Mouse (Mus musculus): ENCODE data around the gene Slc30a2. TPM values are rescaled to one million over a fixed set of nuclear protein-coding genes. Genes with fewer than 3 reads are reported as not detected.

Slc30a2 gene
- polyA plus RNA-seq, 1 experiment, result 33.3 TPM

- Histone ChIP-seq H3K27me3 (replicated peaks; ENCODE audit: control insufficient read depth, insufficient read depth, low read length) (no peaks in the 10 kb centered on the region), H3K27ac (ENCODE audit: insufficient read depth, low read depth, low read length) (peak within 1 kb of the TSS; percentile 89), H3K36me3 (ENCODE audit: control insufficient read depth, insufficient read depth, low read length) (no peaks in the 10 kb centered on the region), H3K4me1 (ENCODE audit: control insufficient read depth, insufficient read depth, low read length) (peaks cover 9% of the 10 kb centered on the region), H3K4me3 (ENCODE audit: insufficient read depth, low read depth, low read length) (peak within 1 kb of the TSS; percentile 56)
- DNase-seq, result peak; percentile 99
- peak; percentile 99; the same call in 1 of the 2 replicates for TF ChIP-seq CTCF (conservative IDR thresholded peaks at IDR 0.05; ENCODE audit: insufficient read depth, insufficient read length, low read depth, low read length)
- no peak for TF ChIP-seq POLR2A (IDR thresholded peaks at IDR 0.05; ENCODE audit: low read depth, low read length)
- WGBS, result under 1% methylated on average over 31 of the region's 31 CpGs
Measured at GRCm38 (mm10) chr4:134395977-134396825, 53.2 kb downstream of the Slc30a2 start, which contains the start of gene Pafah2. TSS of gene Pafah2 (plus strand) at chr4:134396320.

GRCm38 (mm10) chr4:134397121-134397520 lies 54.1 kb downstream of the Slc30a2 start:
- Histone ChIP-seq H3K4me3 (ENCODE audit: insufficient read depth, low read depth, low read length) (peak overlapping the region; percentile 29; the same call in 1 of the 2 replicates), H3K27ac (ENCODE audit: insufficient read depth, low read depth, low read length) (peak overlapping the region; percentile 72), H3K36me3 (ENCODE audit: control insufficient read depth, insufficient read depth, low read length) (no peaks in the 10 kb centered on the region), H3K4me1 (ENCODE audit: control insufficient read depth, insufficient read depth, low read length) (peaks cover 10% of the 10 kb centered on the region), H3K27me3 (replicated peaks; ENCODE audit: control insufficient read depth, insufficient read depth, low read length) (no peaks in the 10 kb centered on the region)
- WGBS, result 4% methylated on average over 7 of the region's 7 CpGs
- TF ChIP-seq POLR2A (IDR thresholded peaks at IDR 0.05; ENCODE audit: low read depth, low read length), result no peak
- no peak; the same call in 1 of the 2 replicates for TF ChIP-seq CTCF (conservative IDR thresholded peaks at IDR 0.05; ENCODE audit: insufficient read depth, insufficient read length, low read depth, low read length)
- peak; percentile 96 for DNase-seq

GRCm38 (mm10) chr4:134397732-134398131 lies 54.8 kb downstream of the Slc30a2 start:
- TF ChIP-seq POLR2A (IDR thresholded peaks at IDR 0.05; ENCODE audit: low read depth, low read length), result no peak
- TF ChIP-seq CTCF (conservative IDR thresholded peaks at IDR 0.05; ENCODE audit: insufficient read depth, insufficient read length, low read depth, low read length), result no peak
- H3K27me3 ChIP-seq (replicated peaks; ENCODE audit: control insufficient read depth, insufficient read depth, low read length), result no peaks in the 10 kb centered on the region
- H3K4me3 ChIP-seq (ENCODE audit: insufficient read depth, low read depth, low read length), result no peak overlapping the region
- H3K27ac ChIP-seq (ENCODE audit: insufficient read depth, low read depth, low read length), result 0 out of 2 replicates have a peak overlapping the region, but pooled peaks have one; percentile 15
- no peak for DNase-seq
- H3K4me1 ChIP-seq (ENCODE audit: control insufficient read depth, insufficient read depth, low read length), result peaks cover 14% of the 10 kb centered on the region
- 62% methylated on average over 9 of the region's 9 CpGs for WGBS
- no peaks in the 10 kb centered on the region for H3K36me3 ChIP-seq (ENCODE audit: control insufficient read depth, insufficient read depth, low read length)

- no peak for TF ChIP-seq CTCF (conservative IDR thresholded peaks at IDR 0.05; ENCODE audit: insufficient read depth, insufficient read length, low read depth, low read length)
- no peak for TF ChIP-seq POLR2A (IDR thresholded peaks at IDR 0.05; ENCODE audit: low read depth, low read length)
- no peak for DNase-seq
- 38% methylated on average over 5 of the region's 5 CpGs for WGBS
- Histone ChIP-seq H3K4me1 (ENCODE audit: control insufficient read depth, insufficient read depth, low read length) (peaks cover 14% of the 10 kb centered on the region), H3K27me3 (replicated peaks; ENCODE audit: control insufficient read depth, insufficient read depth, low read length) (no peaks in the 10 kb centered on the region), H3K36me3 (ENCODE audit: control insufficient read depth, insufficient read depth, low read length) (no peaks in the 10 kb centered on the region), H3K27ac (ENCODE audit: insufficient read depth, low read depth, low read length) (no peak overlapping the region), H3K4me3 (ENCODE audit: insufficient read depth, low read depth, low read length) (no peak overlapping the region)
Measured at GRCm38 (mm10) chr4:134400206-134400605, 57.2 kb downstream of the Slc30a2 start.

GRCm38 (mm10) chr4:134401181-134401661 lies 58.2 kb downstream of the Slc30a2 start:
- H3K4me1 ChIP-seq (ENCODE audit: control insufficient read depth, insufficient read depth, low read length), result peaks cover 14% of the 10 kb centered on the region
- TF ChIP-seq POLR2A (IDR thresholded peaks at IDR 0.05; ENCODE audit: low read depth, low read length) (no peak), CTCF (conservative IDR thresholded peaks at IDR 0.05; ENCODE audit: insufficient read depth, insufficient read length, low read depth, low read length) (no peak)
- DNase-seq, result peak; percentile 54
- no peaks in the 10 kb centered on the region for H3K36me3 ChIP-seq (ENCODE audit: control insufficient read depth, insufficient read depth, low read length)
- no peaks in the 10 kb centered on the region for H3K27me3 ChIP-seq (replicated peaks; ENCODE audit: control insufficient read depth, insufficient read depth, low read length)
- peak overlapping the region; percentile 1; the same call in 1 of the 2 replicates for H3K4me3 ChIP-seq (ENCODE audit: insufficient read depth, low read depth, low read length)
- 9% methylated on average over 19 of the region's 19 CpGs for WGBS
- H3K27ac ChIP-seq (ENCODE audit: insufficient read depth, low read depth, low read length), result no peak overlapping the region

GRCm38 (mm10) chr4:134401856-134402570 lies 59.0 kb downstream of the Slc30a2 start:
- Histone ChIP-seq H3K4me1 (ENCODE audit: control insufficient read depth, insufficient read depth, low read length) (peaks cover 14% of the 10 kb centered on the region), H3K4me3 (ENCODE audit: insufficient read depth, low read depth, low read length) (no peak overlapping the region), H3K27me3 (replicated peaks; ENCODE audit: control insufficient read depth, insufficient read depth, low read length) (no peaks in the 10 kb centered on the region), H3K36me3 (ENCODE audit: control insufficient read depth, insufficient read depth, low read length) (no peaks in the 10 kb centered on the region), H3K27ac (ENCODE audit: insufficient read depth, low read depth, low read length) (no peak overlapping the region)
- no peak for DNase-seq
- TF ChIP-seq POLR2A (IDR thresholded peaks at IDR 0.05; ENCODE audit: low read depth, low read length) (no peak), CTCF (conservative IDR thresholded peaks at IDR 0.05; ENCODE audit: insufficient read depth, insufficient read length, low read depth, low read length) (no peak)
- 63% methylated on average over 16 of the region's 16 CpGs for WGBS
